Mouse (Mus musculus): ENCODE measurements at regions not wholly inside any gene's neighbourhood (a gene's known extent, or its start where the extent isn't known, plus 50 kb on each side); places are given as distances from the start of the nearest gene placed in this dataset.

DNA sequence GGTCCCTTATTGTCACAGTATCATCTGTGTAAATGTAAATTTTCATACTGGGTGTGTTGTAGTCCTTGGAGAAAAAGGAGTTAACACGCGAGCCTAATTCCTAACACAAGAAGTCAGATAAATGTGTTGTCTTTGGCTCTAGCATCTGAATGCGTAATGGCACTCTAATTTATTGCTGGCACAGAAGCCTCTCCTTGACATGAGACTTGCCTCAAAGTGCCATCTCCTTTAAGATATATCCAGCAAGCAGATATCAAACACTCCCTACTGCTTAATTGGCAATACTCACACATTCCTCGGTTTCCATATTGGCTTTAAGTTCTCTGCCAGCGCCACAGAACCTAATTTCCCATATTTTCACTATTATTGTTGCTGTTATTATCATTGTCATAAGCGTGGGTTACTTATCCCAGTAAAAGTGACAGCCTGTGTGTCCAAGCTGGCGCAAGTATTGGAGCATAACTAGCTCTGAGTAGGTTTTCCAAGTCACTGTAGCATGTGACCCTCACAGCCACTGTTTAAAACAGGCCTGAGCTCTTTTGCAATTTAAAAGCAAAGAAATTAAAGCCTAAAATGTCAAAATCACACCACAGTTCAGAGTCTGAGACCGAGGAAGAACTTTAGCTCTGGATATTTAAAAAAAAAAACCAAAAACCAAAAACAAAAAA lies 156.9 kb upstream of the Gorab start:
- no peak for DNase-seq (ENCODE audit: low spot score in 2 of 2)

DNA sequence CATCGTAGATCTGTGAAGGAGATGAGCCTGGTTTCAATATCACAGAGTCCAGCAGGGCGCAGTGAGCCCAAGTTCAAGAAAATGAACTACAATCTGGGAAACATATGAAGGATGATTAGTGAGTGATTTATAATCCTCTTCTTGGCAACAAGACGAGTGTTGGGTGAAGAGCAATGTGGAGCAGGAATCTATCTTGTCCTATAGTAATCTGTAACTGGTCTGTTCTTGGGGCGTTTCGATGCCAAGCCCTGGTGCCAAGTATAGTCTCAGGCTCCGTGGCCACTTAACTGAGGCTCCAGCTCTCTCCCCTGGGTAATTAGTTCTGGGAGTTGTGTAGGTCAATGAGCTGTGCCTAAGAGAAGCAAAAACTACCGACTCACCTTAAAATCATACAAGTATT lies 154.4 kb upstream of the Gorab start:
- no peak for DNase-seq (ENCODE audit: low spot score in 2 of 2)

DNA sequence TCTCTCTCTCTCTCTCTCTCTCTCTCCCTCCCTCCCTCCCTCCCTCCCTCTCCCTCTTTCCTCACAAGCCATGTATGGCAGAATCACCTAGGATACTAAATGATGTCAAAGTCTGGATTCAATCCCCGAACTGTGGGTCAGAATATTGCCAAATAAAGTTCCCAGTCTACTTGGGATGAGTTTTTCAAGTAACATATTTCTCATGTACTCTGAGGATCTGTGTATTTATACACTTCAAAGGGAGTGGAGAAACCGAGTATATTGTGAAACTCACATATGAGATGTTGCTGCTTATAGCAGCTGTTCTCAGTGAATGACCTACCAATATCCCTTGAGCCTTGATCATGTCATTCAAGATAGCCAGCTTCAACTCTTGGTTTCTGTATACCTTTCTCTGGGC lies 151.7 kb upstream of the Gorab start:
- DNase-seq (ENCODE audit: low spot score in 2 of 2) = no peak

DNA sequence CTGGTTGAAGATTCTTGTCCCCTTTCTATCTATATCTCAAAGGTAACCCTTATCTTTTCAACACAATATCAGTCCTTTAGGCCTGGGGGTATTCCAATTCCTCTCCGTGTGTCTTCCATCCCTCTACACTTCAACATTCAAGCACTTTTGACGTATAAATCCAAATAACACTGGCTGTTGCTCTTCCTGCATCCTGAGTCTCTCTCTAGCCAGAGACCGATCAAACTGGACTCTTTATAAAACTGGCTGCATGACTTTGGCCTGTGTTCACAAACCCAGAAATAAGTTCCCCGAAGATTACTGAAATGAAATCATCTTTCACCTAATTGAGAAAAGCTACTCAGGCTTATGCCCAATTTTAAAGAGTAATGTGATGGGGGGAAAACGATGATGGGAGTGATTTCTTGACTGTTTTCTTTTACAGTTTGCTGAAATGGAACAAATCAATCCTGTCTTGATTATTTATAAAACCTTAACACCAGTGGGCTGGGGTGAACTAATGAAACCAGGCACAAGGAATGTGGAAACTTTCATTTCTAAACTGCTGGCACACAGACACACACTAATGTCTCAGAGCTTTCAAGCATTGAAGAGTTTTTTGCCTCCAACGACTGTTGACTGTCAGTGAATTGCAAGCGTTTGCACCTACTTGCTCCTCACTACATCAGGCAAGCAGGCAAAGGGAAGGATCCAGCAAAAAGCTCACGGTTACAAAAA lies 135.5 kb upstream of the Gorab start:
- no peak for DNase-seq (ENCODE audit: low spot score in 2 of 2)

DNA sequence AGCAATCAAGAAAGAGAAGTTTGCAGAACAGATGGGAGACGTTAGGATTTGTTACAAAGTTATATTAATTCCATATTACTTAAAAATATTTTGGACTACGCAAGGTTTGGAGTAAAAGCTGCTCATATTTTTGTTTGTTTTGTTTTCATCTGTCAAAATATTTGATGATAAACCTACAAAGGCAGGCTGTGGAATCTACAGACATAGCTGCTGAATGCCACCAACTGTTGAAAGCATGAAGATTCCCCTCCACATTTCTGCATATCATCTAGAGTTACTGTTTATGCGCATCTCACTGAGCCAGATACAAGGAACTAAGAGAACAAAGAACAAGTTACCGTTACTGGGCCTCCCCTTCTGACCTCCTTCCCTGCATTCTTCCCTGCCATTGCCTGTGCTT lies 127.1 kb upstream of the Gorab start:
- DNase-seq (ENCODE audit: low spot score in 2 of 2) = no peak

DNA sequence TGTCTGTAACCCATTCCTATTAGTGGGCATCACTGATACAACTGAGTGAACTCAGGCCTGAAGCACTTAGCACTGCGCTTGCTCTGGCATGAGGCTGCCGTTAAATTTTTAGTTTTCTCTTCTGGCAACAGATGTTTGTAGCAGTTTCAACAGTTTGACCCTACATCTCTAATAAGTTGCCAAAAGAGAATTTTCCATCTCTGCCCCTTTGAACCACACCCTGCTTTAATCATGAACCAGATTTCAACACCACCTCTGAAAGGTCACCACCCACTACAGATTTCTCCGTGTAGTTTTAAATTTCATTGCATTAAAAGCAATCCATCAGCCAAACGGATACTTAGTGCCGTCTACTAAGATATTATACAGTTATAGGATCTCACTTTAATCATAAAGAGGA lies 114.5 kb upstream of the Gorab start:
- DNase-seq (ENCODE audit: low spot score in 2 of 2) = no peak

DNA sequence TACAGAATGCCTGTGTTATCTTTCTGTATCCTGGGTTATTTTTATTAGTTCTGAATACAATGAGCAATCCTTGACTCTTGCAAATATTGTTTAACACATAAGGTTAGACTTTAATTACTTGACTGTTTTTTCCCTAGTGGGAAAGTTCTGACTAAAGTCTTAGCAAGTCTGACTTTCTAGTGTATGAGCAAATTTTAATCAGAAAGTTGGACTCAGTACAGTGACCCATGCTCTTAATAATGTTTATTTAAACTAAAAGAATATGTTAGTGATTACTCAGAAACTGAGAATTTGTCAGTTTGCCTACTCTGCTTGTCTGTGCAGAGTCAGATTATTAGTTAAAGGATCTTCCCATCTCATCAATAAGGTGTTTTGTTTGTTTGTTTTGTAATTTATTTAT lies 109.4 kb upstream of the Gorab start:
- no peak for DNase-seq (ENCODE audit: low spot score in 2 of 2)

DNA sequence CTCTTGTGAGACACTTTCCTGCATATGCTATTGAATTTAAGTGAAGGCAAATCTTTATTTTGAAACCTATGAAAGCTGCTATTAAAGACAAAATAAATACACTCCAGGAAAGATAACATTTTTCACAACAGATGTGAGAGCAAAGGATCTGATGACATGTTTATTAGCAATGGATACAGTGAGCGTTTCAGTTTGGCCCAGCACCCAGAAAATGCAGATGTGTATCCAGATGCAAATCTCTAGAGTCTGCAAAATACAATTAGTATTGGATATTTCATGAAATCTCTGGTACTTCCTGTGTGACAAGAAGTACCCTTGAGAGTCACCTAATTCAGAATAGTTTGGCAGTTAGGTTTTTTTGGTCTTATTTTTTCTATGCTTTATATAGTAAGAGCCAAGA lies 108.5 kb upstream of the Gorab start:
- DNase-seq (ENCODE audit: low spot score in 2 of 2) = no peak

DNA sequence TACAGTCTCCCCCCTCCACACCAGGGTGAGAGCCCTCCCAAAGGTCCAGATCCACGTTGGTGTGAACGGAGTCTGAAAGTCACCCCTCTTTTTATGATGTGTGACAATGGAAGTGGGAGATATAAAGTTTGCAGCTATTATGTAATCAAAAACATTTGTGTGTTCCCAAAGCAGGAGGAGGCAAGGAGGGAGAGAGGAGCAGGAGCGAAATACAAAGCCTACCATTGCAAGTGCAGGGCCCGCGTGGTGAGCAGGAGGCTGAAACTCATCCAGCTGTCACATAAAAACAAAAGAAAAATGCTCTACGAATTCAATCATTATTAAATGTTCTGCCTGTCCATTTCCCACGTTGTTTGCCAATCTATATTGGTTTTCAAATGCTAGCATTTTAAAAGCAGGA lies 101.6 kb upstream of the Gorab start:
- peak in 1 of 2 experiments; percentile 8 for DNase-seq (ENCODE audit: low spot score in 2 of 2)

DNA sequence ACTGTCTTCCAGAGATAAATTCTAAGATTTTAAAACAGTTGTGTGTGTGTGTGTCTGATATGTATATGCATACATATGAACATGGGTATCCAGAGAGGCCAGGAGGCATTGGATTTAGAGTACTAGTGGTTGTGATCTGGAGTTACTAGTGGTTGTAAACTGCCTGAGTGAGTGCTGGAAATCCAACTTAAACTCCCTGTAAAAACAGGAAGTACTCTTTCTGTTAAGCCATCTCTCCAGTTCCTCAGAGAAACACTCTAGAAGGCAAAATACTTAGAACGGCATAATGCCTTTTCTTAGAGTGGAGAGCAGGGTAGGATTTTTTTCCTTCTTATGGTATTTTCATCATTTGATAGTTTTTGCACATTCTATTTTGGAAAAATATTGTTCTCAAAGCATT lies 99.1 kb upstream of the Gorab start:
- DNase-seq (ENCODE audit: low spot score in 2 of 2) = no peak

DNA sequence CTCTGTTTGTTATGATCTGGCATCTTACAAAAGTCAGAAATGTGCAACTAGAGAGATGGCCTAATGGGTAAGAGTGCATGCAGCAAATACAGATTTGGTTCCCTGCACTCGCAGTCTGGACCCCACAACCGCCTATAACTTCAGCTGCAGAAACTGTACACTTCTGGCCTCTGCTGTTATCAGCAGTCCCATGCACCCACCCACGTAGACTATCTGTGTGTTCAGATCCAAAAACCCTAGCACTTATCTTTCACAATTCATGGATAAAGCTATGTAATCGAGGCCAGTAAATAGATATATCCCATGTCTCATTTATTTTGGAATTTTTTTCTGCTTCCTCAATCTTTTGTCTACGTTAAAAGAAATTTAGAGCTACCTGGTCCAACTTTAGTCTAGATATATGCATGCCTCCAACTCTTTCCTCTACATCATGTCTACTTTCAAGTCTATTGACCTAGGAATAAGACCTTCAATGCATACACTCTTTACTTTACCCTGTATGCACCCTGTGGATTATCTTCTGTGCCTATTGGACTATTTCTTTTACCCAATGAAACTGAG lies 95.0 kb upstream of the Gorab start:
- DNase-seq (ENCODE audit: low spot score in 2 of 2) = no peak

DNA sequence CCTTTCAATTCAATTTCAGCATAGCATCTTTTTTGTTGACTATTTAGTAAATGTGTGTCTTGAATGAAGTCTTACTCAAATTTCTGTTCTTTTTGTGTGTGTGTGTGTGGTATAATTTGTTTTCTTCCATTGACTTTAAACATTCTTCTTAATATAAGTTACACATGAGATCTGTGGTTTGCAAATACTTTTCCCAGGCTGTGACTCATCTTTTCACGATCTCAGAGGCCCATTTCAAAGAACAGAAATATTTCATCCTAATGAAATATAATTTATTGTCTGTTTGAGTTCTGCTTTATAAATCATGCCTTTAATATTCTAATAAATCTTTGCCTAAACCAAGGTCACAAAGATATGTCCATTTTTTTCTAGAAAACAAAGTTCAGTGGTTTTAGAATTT lies 92.9 kb upstream of the Gorab start:
- no peak for DNase-seq (ENCODE audit: low spot score in 2 of 2)

DNA sequence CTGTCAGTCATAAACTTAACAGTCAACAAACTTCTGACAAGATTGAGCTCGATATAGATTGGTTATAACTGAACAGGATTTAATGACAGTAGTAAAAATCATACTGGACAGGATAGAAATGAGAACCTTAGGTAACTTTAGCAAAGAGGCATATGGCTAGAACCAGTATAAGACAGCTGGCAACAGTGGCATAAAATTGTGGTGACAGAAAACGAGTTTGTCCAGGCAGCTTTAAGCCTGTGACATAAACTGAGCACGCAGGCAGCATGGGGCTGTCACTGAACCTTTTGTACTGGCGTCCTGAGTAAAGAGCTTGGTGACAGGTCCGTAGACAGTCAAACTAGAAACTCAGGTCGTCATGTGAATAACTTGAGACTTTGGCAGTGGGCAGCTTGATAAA lies 85.1 kb upstream of the Gorab start:
- no peak for DNase-seq (ENCODE audit: low spot score in 2 of 2)

DNA sequence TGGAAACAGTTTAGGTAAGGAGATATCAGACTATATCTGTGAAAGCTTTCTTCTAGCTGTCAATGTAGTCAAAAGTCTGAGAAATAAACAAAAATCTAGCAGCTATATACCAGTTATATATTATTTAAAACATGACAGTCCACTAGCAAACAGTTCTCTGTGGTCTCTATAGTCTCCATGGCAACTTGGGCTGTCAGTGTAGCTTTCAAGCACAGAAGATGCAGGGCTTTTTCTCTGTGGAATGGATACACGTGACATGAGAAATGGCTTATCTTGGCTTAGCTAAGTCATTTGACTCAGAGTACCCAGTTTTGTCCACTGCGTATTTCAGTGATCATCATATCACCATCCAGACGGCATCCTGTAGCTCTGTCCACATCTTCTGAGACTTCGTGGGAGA lies 84.6 kb upstream of the Gorab start:
- DNase-seq (ENCODE audit: low spot score in 2 of 2) = no peak

DNA sequence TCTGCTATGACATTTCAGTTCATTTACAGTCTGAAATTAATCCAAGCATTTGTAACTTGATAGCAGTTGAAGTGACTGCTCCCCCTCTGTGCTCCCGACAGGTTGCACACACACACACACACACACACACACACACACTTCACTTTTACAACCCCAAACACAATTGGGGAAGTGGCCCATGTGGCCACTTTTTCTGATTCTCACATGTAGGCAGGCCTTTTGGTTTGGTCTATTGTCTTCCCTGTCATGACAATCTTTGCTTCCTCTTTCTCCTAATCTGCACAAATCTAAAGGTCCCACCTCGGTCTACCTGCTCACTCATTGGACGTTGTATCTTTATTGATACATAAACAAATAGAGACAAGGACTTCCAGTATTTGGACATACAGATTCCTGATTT lies 79.6 kb upstream of the Gorab start:
- DNase-seq (ENCODE audit: low spot score in 2 of 2) = no peak

DNA sequence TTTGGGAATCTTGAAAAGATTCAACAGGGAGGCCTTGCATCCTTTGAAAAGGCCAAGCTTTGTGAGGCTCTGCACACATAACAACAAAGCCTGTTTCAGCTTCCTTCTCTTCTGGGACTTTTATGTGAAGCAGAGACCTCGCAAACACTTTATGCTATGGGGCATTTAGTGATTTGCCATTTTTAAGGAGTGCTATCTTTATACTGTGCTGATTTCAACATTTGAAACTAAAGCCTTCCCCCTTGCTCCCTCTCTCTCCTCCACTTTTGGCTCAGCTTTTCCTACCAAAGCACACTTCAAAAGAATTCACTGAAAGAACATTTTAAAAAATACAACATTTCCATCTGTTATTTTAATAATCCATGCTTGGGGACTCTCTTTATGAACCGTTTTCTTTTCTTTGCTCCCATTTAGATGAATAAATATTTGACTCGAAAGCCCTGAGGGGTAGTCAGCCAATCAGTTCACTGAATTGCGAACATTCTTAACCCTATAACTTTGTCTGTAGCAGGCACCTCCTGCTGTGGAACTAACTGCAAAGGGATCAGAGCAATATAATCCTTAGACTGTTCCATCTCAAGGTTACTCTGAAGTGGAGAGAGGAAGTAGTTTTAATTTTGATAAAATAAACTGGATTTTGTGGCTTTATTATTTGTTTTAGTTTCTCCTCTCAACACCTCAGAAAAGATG lies 74.2 kb upstream of the Gorab start:
- DNase-seq (ENCODE audit: low spot score in 2 of 2) = no peak

DNA sequence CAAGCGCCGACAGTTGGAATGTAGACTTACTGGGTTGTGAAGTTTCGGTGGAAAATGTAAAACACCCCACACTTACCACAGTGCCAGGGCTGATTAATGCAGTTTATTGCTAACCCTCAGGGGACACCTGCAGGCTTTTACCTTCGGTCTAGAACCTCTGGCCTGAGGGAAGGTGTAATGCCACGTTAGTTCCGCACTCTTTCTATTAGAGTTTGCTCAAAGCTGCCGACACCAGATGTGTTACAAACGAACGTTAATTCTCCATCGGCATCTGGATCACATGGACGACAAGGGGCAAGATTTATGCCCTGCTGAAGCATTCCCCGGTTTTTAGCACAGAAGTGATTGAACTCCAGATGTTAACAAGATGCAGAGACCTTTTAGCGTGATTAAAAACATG lies 57.7 kb upstream of the Gorab start:
- no peak for DNase-seq (ENCODE audit: low spot score in 2 of 2)

DNA sequence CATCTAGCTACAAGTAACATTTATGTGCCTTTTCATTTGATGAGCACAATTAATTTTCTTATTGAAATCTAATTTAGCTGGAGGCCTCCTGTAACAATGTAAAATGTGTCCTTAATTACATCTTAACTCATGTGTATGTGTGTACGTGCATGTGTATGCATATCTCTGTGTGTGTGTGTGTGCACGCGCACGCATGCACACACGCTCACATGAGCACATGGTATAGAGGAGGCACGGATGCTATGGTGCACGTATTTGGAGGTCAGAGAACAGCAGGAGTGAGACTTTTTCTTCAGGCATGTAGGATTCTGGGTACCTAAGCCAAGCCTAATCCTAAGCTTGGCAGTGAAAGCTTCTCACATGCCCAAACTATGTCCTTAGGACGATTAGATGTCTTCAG lies 52.9 kb upstream of the Gorab start:
- DNase-seq (ENCODE audit: low spot score in 2 of 2) = no peak
